Mouse (Mus musculus): Measurements from ENCODE around the gene Parp16. TPM values are rescaled to one million over a fixed set of nuclear protein-coding genes. Genes with fewer than 3 reads are reported as not detected.
"Not testable (repeated sequence)": the region's sequence is repeated elsewhere in the genome, so short reads cannot be mapped to it uniquely, and the experiment has no call there.

Gene Parp16
- polyA plus RNA-seq, 1 experiment from 2014 or later = 5.7 TPM

- H3K4me3 ChIP-seq (ENCODE audit: low read length) = peak overlapping the region; percentile 72
- H3K27ac ChIP-seq (ENCODE audit: low read length) = peak overlapping the region; percentile 93
- WGBS = 4% methylated on average over 31 of the region's 31 CpGs
- H3K4me2 ChIP-seq (ENCODE audit: low read depth, low read length) = peak overlapping the region; percentile 95
- ATAC-seq (ENCODE audit: low read depth) = peak; percentile 62
- H3K27me3 ChIP-seq (ENCODE audit: control insufficient read depth, insufficient read depth, low read depth, low read length) = no peaks in the 10 kb centered on the region
- peaks cover 13% of the 10 kb centered on the region for H3K4me1 ChIP-seq (replicated peaks; ENCODE audit: control insufficient read depth, insufficient read depth, low read length)
- peak overlapping the region; percentile 83 for H3K9ac ChIP-seq (ENCODE audit: low read length)
- H3K36me3 ChIP-seq (ENCODE audit: control insufficient read depth, insufficient read depth, low read length) = no peaks in the 10 kb centered on the region
- H3K9me3 ChIP-seq (ENCODE audit: control insufficient read depth, low read length) = no peaks in the 10 kb centered on the region
Measured at GRCm38 (mm10) chr9:65215494-65216126, 20.5 kb downstream of the Parp16 start.

GRCm38 (mm10) chr9:65216972-65217371, 21.8 kb downstream of the Parp16 start:
- H3K4me2 ChIP-seq (ENCODE audit: low read depth, low read length) = no peak overlapping the region
- no peak for ATAC-seq (ENCODE audit: low read depth)
- no peak overlapping the region for H3K27ac ChIP-seq (ENCODE audit: low read length)
- peaks cover 13% of the 10 kb centered on the region for H3K4me1 ChIP-seq (replicated peaks; ENCODE audit: control insufficient read depth, insufficient read depth, low read length)
- no peaks in the 10 kb centered on the region for H3K9me3 ChIP-seq (ENCODE audit: control insufficient read depth, low read length)
- no peak overlapping the region for H3K9ac ChIP-seq (ENCODE audit: low read length)
- no peaks in the 10 kb centered on the region for H3K27me3 ChIP-seq (ENCODE audit: control insufficient read depth, insufficient read depth, low read depth, low read length)
- H3K4me3 ChIP-seq (ENCODE audit: low read length) = no peak overlapping the region
- WGBS = 38% methylated on average over 8 of the region's 8 CpGs
- H3K36me3 ChIP-seq (ENCODE audit: control insufficient read depth, insufficient read depth, low read length) = no peaks in the 10 kb centered on the region

DNA sequence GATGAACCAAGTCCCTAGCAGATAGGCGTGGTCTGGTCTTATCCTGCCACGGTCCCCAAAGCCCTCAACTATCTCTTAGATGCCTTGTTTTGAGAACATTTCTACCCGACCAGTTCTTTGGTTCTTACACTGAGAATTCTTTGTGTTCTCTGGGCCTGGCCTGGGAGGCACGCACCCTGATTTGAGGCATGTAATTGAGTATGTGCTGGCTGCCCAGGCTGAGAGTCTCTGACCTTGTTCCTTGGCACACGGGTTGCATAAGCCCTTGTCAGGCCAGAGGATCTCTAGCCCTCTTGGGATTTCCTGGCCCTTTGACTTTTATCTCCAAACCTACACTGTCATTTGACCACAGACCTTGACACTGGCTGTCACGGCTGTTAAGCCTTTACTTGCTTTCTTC, 22.5 kb downstream of the Parp16 start:
- Histone ChIP-seq H3K36me3 (ENCODE audit: control insufficient read depth, insufficient read depth, low read length) (no peaks in the 10 kb centered on the region), H3K27me3 (ENCODE audit: control insufficient read depth, insufficient read depth, low read depth, low read length) (no peaks in the 10 kb centered on the region), H3K4me2 (ENCODE audit: low read depth, low read length) (no peak overlapping the region), H3K27ac (ENCODE audit: low read length) (0 out of 2 replicates have a peak overlapping the region, but pooled peaks have one; percentile 5), H3K4me3 (ENCODE audit: low read length) (no peak overlapping the region), H3K4me1 (replicated peaks; ENCODE audit: control insufficient read depth, insufficient read depth, low read length) (peaks cover 13% of the 10 kb centered on the region), H3K9me3 (ENCODE audit: control insufficient read depth, low read length) (no peaks in the 10 kb centered on the region), H3K9ac (ENCODE audit: low read length) (peak overlapping the region; percentile 27; the same call in 1 of the 2 replicates)
- 60% methylated on average over 6 of the region's 6 CpGs for WGBS
- ATAC-seq (ENCODE audit: low read depth) = no peak

DNA sequence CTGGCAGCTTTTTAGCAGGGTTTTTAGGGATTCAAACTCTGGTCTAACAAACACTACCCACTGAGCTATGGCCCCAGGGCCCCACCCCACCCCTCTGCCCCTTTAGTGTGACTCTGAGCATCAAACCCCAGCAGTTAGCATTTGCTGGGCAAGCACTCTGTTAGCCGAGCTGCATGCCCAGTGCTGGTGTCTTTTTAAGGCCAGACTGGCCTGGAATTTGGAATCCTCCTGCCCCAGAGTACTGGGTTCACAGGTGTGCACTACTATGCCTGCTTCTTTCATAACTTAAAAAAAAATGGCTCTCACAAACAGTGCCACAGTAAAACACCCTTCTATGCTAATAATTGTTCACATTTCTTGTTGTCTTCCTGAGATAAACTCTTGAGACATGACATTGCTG, 23.8 kb downstream of the Parp16 start:
- 58% methylated on average over 1 of the region's 1 CpGs for WGBS
- no peak overlapping the region for H3K4me3 ChIP-seq (ENCODE audit: low read length)
- no peak overlapping the region for H3K27ac ChIP-seq (ENCODE audit: low read length)
- no peaks in the 10 kb centered on the region for H3K36me3 ChIP-seq (ENCODE audit: control insufficient read depth, insufficient read depth, low read length)
- no peaks in the 10 kb centered on the region for H3K9me3 ChIP-seq (ENCODE audit: control insufficient read depth, low read length)
- H3K4me2 ChIP-seq (ENCODE audit: low read depth, low read length) = no peak overlapping the region
- H3K9ac ChIP-seq (ENCODE audit: low read length) = no peak overlapping the region
- no peak for ATAC-seq (ENCODE audit: low read depth)
- no peaks in the 10 kb centered on the region for H3K27me3 ChIP-seq (ENCODE audit: control insufficient read depth, insufficient read depth, low read depth, low read length)
- peaks cover 13% of the 10 kb centered on the region for H3K4me1 ChIP-seq (replicated peaks; ENCODE audit: control insufficient read depth, insufficient read depth, low read length)

GRCm38 (mm10) chr9:65220398-65220797, 25.2 kb downstream of the Parp16 start:
- H3K4me2 ChIP-seq (ENCODE audit: low read depth, low read length); ATAC-seq (ENCODE audit: low read depth); H3K27ac ChIP-seq (ENCODE audit: low read length); H3K36me3 ChIP-seq (ENCODE audit: control insufficient read depth, insufficient read depth, low read length); H3K9me3 ChIP-seq (ENCODE audit: control insufficient read depth, low read length); H3K9ac ChIP-seq (ENCODE audit: low read length); H3K4me3 ChIP-seq (ENCODE audit: low read length); H3K27me3 ChIP-seq (ENCODE audit: control insufficient read depth, insufficient read depth, low read depth, low read length): not testable (repeated sequence)
- peaks cover 13% of the 10 kb centered on the region for H3K4me1 ChIP-seq (replicated peaks; ENCODE audit: control insufficient read depth, insufficient read depth, low read length)
- WGBS = 35% methylated on average over 3 of the region's 3 CpGs

DNA sequence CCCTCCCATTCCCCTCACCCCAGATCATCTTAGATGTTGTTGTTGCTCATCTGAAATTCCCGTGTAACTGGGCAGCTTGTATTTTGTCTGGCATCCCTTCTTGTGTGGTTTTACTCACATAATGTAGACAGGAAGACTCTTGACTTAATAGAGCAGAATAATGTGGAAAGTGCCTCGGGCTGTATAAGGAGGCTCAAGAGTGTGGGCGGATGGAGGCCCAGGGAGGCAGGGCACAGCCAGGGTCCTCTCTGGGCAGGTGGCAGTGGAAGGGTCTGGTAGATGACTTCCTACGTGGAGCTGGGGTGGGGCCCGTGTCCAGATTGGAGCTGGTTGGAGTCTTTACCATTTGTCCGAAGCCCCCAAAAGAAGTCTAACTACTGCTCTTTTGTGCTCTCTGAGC, 28.8 kb downstream of the Parp16 start:
- no peak for ATAC-seq (ENCODE audit: low read depth)
- no peak overlapping the region for H3K9ac ChIP-seq (ENCODE audit: low read length)
- no peak overlapping the region for H3K4me2 ChIP-seq (ENCODE audit: low read depth, low read length)
- H3K4me1 ChIP-seq (replicated peaks; ENCODE audit: control insufficient read depth, insufficient read depth, low read length) = no peaks in the 10 kb centered on the region
- WGBS = 76% methylated on average over 6 of the region's 6 CpGs
- no peak overlapping the region for H3K27ac ChIP-seq (ENCODE audit: low read length)
- H3K27me3 ChIP-seq (ENCODE audit: control insufficient read depth, insufficient read depth, low read depth, low read length) = no peaks in the 10 kb centered on the region
- no peaks in the 10 kb centered on the region for H3K9me3 ChIP-seq (ENCODE audit: control insufficient read depth, low read length)
- H3K4me3 ChIP-seq (ENCODE audit: low read length) = no peak overlapping the region
- no peaks in the 10 kb centered on the region; the same call in 1 of the 2 replicates for H3K36me3 ChIP-seq (ENCODE audit: control insufficient read depth, insufficient read depth, low read length)

GRCm38 (mm10) chr9:65225795-65226194, 30.6 kb downstream of the Parp16 start:
- no peak overlapping the region for H3K27ac ChIP-seq (ENCODE audit: low read length)
- no peaks in the 10 kb centered on the region for H3K27me3 ChIP-seq (ENCODE audit: control insufficient read depth, insufficient read depth, low read depth, low read length)
- no peaks in the 10 kb centered on the region for H3K4me1 ChIP-seq (replicated peaks; ENCODE audit: control insufficient read depth, insufficient read depth, low read length)
- H3K4me3 ChIP-seq (ENCODE audit: low read length) = no peak overlapping the region
- whole genome bisulfite sequencing = 34% methylated on average over 4 of the region's 4 CpGs
- no peaks in the 10 kb centered on the region for H3K9me3 ChIP-seq (ENCODE audit: control insufficient read depth, low read length)
- H3K4me2 ChIP-seq (ENCODE audit: low read depth, low read length) = no peak overlapping the region
- H3K36me3 ChIP-seq (ENCODE audit: control insufficient read depth, insufficient read depth, low read length) = no peaks in the 10 kb centered on the region; the same call in 1 of the 2 replicates
- no peak for ATAC-seq (ENCODE audit: low read depth)
- no peak overlapping the region for H3K9ac ChIP-seq (ENCODE audit: low read length)

GRCm38 (mm10) chr9:65230250-65230649, 35.1 kb downstream of the Parp16 start:
- no peak overlapping the region for H3K27ac ChIP-seq (ENCODE audit: low read length)
- no peaks in the 10 kb centered on the region for H3K9me3 ChIP-seq (ENCODE audit: control insufficient read depth, low read length)
- H3K4me1 ChIP-seq (replicated peaks; ENCODE audit: control insufficient read depth, insufficient read depth, low read length) = no peaks in the 10 kb centered on the region
- no peak overlapping the region for H3K4me3 ChIP-seq (ENCODE audit: low read length)
- no peaks in the 10 kb centered on the region; the same call in 1 of the 2 replicates for H3K36me3 ChIP-seq (ENCODE audit: control insufficient read depth, insufficient read depth, low read length)
- no peak overlapping the region for H3K4me2 ChIP-seq (ENCODE audit: low read depth, low read length)
- 75% methylated on average over 6 of the region's 6 CpGs for whole genome bisulfite sequencing
- ATAC-seq (ENCODE audit: low read depth) = no peak
- H3K27me3 ChIP-seq (ENCODE audit: control insufficient read depth, insufficient read depth, low read depth, low read length) = no peaks in the 10 kb centered on the region
- no peak overlapping the region for H3K9ac ChIP-seq (ENCODE audit: low read length)

GRCm38 (mm10) chr9:65231284-65231683, 36.1 kb downstream of the Parp16 start:
- Histone ChIP-seq H3K27me3 (ENCODE audit: control insufficient read depth, insufficient read depth, low read depth, low read length) (no peaks in the 10 kb centered on the region), H3K4me2 (ENCODE audit: low read depth, low read length) (no peak overlapping the region), H3K27ac (ENCODE audit: low read length) (no peak overlapping the region), H3K4me1 (replicated peaks; ENCODE audit: control insufficient read depth, insufficient read depth, low read length) (no peaks in the 10 kb centered on the region), H3K9ac (ENCODE audit: low read length) (no peak overlapping the region), H3K36me3 (ENCODE audit: control insufficient read depth, insufficient read depth, low read length) (no peaks in the 10 kb centered on the region; the same call in 1 of the 2 replicates), H3K4me3 (ENCODE audit: low read length) (no peak overlapping the region), H3K9me3 (ENCODE audit: control insufficient read depth, low read length) (no peaks in the 10 kb centered on the region)
- 63% methylated on average over 8 of the region's 8 CpGs for WGBS
- no peak for ATAC-seq (ENCODE audit: low read depth)

All from lung, embryonic 16.5 days (tissue).